In the genomic region with DNA sequence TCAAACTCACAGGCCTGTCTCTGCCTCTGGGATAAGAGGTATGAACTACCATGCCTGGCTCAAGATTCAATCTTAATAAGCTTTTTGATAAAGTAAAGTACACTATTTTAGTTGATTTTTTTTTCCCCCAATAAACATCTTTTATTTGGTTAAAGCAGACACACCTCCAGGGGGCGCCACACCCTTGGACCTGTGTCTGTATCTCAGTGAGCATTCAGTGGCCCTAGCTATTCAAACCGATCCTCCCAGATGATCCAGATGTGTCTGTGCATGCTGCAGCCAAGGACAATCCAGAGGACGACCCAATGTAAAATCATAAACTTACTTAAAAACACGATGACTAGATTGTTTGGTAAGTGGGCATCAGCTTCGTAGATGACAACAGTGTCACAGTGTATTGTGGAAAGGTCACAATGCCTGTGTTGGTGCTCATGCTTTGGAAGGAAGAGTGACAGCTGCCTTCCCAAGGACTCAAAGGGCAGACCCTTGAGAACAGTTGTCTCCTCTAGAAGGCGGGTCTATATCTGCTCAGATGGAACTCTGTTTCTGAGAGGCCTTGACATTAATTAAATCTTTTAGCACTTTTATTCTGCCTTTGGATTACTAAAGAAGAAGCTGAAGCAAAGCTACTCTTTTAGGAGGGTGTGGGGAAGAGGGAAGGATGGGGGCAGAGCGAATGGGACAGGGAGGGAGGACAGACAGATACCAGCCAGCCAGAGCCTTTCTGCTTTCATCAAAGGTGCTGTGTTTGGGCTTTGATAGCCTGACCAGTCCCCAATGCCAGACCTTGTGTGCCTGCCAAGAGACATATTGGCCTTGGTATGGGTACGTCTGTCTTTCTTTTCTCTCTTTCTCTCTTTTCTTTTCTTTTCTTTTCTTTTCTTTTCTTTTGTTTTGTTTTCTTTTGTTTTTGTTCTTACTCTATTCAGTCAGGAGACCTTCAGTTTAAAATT, we compare ENCODE assay signal across 15 mouse cellular contexts.
DNase-seq lines count a peak whose midpoint lies in the region; ATAC-seq and TF ChIP-seq lines count a peak whose summit lies in the region.
"Had no signal": no experiment of that assay in that cellular context is flagged by ENCODE, and none has a peak within 500 bp of the region (broad histone marks: within the 10 kb centered on the region; RNA-seq: fewer than 3 reads in every experiment).

No protein-coding gene starts in this region.

- H3K4me1 ChIP-seq in hindbrain, postnatal 0 days (ENCODE audit: insufficient read depth, low read length), result no peaks in the 10 kb centered on the region; the same call in 1 of the 2 replicates
- H3K4me1 ChIP-seq in hindbrain, embryonic 11.5 days (replicated peaks; ENCODE audit: control insufficient read depth, insufficient read depth, low read length), result no peaks in the 10 kb centered on the region
- H3K4me1 ChIP-seq in midbrain, postnatal 0 days (ENCODE audit: insufficient read depth, low read length), result no peaks in the 10 kb centered on the region
- H3K4me1 ChIP-seq in midbrain, embryonic 15.5 days, result 0 out of 2 replicates have a peak, but pooled peaks cover 4% of the 10 kb centered on the region
- peaks cover 27% of the 10 kb centered on the region for H3K4me1 ChIP-seq in heart, embryonic 12.5 days (replicated peaks)

- no peak overlapping the region for H3K9ac ChIP-seq in hindbrain, postnatal 0 days (replicated peaks; ENCODE audit: low read length)
- H3K9ac ChIP-seq in hindbrain, embryonic 11.5 days (ENCODE audit: low read depth, low read length), result no peak overlapping the region
- no peak overlapping the region for H3K9ac ChIP-seq in midbrain, postnatal 0 days (replicated peaks; ENCODE audit: low read length, poor library complexity, severe bottlenecking)
- no peak overlapping the region for H3K9ac ChIP-seq in midbrain, embryonic 15.5 days
- no peak overlapping the region for H3K9ac ChIP-seq in heart, embryonic 12.5 days
- H3K9ac ChIP-seq: embryonic facial prominence, embryonic 13.5 days; forebrain, embryonic 15.5 days; kidney, embryonic 15.5 days; limb, embryonic 13.5 days; midbrain, embryonic 12.5 days had no signal

- WGBS in hindbrain, postnatal 0 days, result 66% methylated on average over 8 of the region's 8 CpGs
- WGBS in hindbrain, embryonic 11.5 days, result 74% methylated on average over 8 of the region's 8 CpGs
- 75% methylated on average over 8 of the region's 8 CpGs for WGBS in midbrain, postnatal 0 days
- 72% methylated on average over 8 of the region's 8 CpGs for WGBS in midbrain, embryonic 15.5 days
- 77% methylated on average over 8 of the region's 8 CpGs for WGBS in heart, embryonic 12.5 days

- no peak overlapping the region for H3K27ac ChIP-seq in hindbrain, postnatal 0 days
- no peak overlapping the region for H3K27ac ChIP-seq in hindbrain, embryonic 11.5 days (ENCODE audit: low read depth, low read length)
- H3K27ac ChIP-seq in midbrain, postnatal 0 days (ENCODE audit: low read depth, low read length), result no peak overlapping the region
- no peak overlapping the region for H3K27ac ChIP-seq in midbrain, embryonic 15.5 days
- no peak overlapping the region for H3K27ac ChIP-seq in heart, embryonic 12.5 days (ENCODE audit: poor library complexity, severe bottlenecking)
- H3K27ac ChIP-seq: embryonic facial prominence, embryonic 13.5 days; forebrain, embryonic 15.5 days; kidney, embryonic 15.5 days; limb, embryonic 13.5 days; midbrain, embryonic 12.5 days had no signal

- H3K4me3 ChIP-seq in hindbrain, postnatal 0 days (ENCODE audit: low read length), result no peak overlapping the region
- no peak overlapping the region for H3K4me3 ChIP-seq in hindbrain, embryonic 11.5 days (ENCODE audit: low read depth, low read length)
- H3K4me3 ChIP-seq in midbrain, postnatal 0 days (ENCODE audit: low read depth, low read length), result no peak overlapping the region
- no peak overlapping the region for H3K4me3 ChIP-seq in midbrain, embryonic 15.5 days
- no peak overlapping the region for H3K4me3 ChIP-seq in heart, embryonic 12.5 days
- H3K4me3 ChIP-seq: embryonic facial prominence, embryonic 13.5 days; forebrain, embryonic 15.5 days; kidney, embryonic 15.5 days; limb, embryonic 13.5 days; midbrain, embryonic 12.5 days had no signal

- H3K36me3 ChIP-seq in hindbrain, postnatal 0 days (ENCODE audit: insufficient read depth, low read length), result no peaks in the 10 kb centered on the region
- no peaks in the 10 kb centered on the region for H3K36me3 ChIP-seq in hindbrain, embryonic 11.5 days (ENCODE audit: control insufficient read depth, insufficient read depth, low read length)
- H3K36me3 ChIP-seq in midbrain, postnatal 0 days (ENCODE audit: insufficient read depth, low read length), result no peaks in the 10 kb centered on the region
- no peaks in the 10 kb centered on the region for H3K36me3 ChIP-seq in midbrain, embryonic 15.5 days (replicated peaks)
- no peaks in the 10 kb centered on the region for H3K36me3 ChIP-seq in heart, embryonic 12.5 days
- H3K36me3 ChIP-seq: embryonic facial prominence, embryonic 13.5 days; forebrain, embryonic 15.5 days; kidney, embryonic 15.5 days; limb, embryonic 13.5 days; midbrain, embryonic 12.5 days had no signal

- no peak overlapping the region for H3K4me2 ChIP-seq in hindbrain, postnatal 0 days (ENCODE audit: low read depth, low read length)
- no peak overlapping the region for H3K4me2 ChIP-seq in hindbrain, embryonic 11.5 days (replicated peaks; ENCODE audit: low read depth, low read length)
- no peak overlapping the region for H3K4me2 ChIP-seq in midbrain, postnatal 0 days (ENCODE audit: low read depth, low read length, poor library complexity, severe bottlenecking)
- H3K4me2 ChIP-seq in midbrain, embryonic 15.5 days, result no peak overlapping the region
- no peak overlapping the region for H3K4me2 ChIP-seq in heart, embryonic 12.5 days
- H3K4me2 ChIP-seq: embryonic facial prominence, embryonic 13.5 days; forebrain, embryonic 15.5 days; kidney, embryonic 15.5 days; limb, embryonic 13.5 days; midbrain, embryonic 12.5 days had no signal

- no peak for DNase-seq in hindbrain, postnatal 0 days (ENCODE audit: low spot score)
- DNase-seq in hindbrain, embryonic 11.5 days (ENCODE audit: low spot score), result no peak
- DNase-seq in midbrain, postnatal 0 days (ENCODE audit: low spot score), result no peak
- peak; percentile 77 for DNase-seq in adrenal gland, adult 2 months
- DNase-seq in testis, postnatal 14 days (ENCODE audit: low spot score), result peak; percentile 31
- DNase-seq: gastrocnemius, postnatal 25 days; lung, postnatal 10 days had no signal

- TF ChIP-seq CTCF in hindbrain, postnatal 0 days (IDR thresholded peaks at IDR 0.05; ENCODE audit: low read depth), result peak; percentile 45
- TF ChIP-seq CTCF in midbrain, postnatal 0 days (IDR thresholded peaks at IDR 0.05), result peak; percentile 41

- no peaks in the 10 kb centered on the region for H3K9me3 ChIP-seq in hindbrain, postnatal 0 days (ENCODE audit: low read length)
- no peaks in the 10 kb centered on the region for H3K9me3 ChIP-seq in hindbrain, embryonic 11.5 days (ENCODE audit: control insufficient read depth, low read length)
- H3K9me3 ChIP-seq in midbrain, postnatal 0 days (ENCODE audit: low read length), result no peaks in the 10 kb centered on the region
- no peaks in the 10 kb centered on the region for H3K9me3 ChIP-seq in midbrain, embryonic 15.5 days
- no peaks in the 10 kb centered on the region for H3K9me3 ChIP-seq in heart, embryonic 12.5 days (replicated peaks)
- H3K9me3 ChIP-seq: embryonic facial prominence, embryonic 13.5 days; forebrain, embryonic 15.5 days; kidney, embryonic 15.5 days; limb, embryonic 13.5 days; midbrain, embryonic 12.5 days had no signal

- ATAC-seq in hindbrain, postnatal 0 days, result no peak
- no peak for ATAC-seq in hindbrain, embryonic 11.5 days (ENCODE audit: low FRiP score)
- no peak for ATAC-seq in midbrain, postnatal 0 days (ENCODE audit: low FRiP score)
- no peak for ATAC-seq in midbrain, embryonic 15.5 days (replicated peaks)
- ATAC-seq in heart, embryonic 12.5 days (ENCODE audit: insufficient number of reproducible peaks, low FRiP score), result no peak
- ATAC-seq: forebrain, embryonic 15.5 days; hindbrain, embryonic 16.5 days had no signal

- H3K27me3 ChIP-seq in hindbrain, postnatal 0 days (ENCODE audit: insufficient read depth, low read length), result no peaks in the 10 kb centered on the region
- H3K27me3 ChIP-seq in hindbrain, embryonic 11.5 days (ENCODE audit: control insufficient read depth, insufficient read depth, low read length), result no peaks in the 10 kb centered on the region
- no peaks in the 10 kb centered on the region for H3K27me3 ChIP-seq in midbrain, postnatal 0 days (ENCODE audit: insufficient read depth, low read length)
- no peaks in the 10 kb centered on the region for H3K27me3 ChIP-seq in midbrain, embryonic 15.5 days (replicated peaks)
- 0 out of 2 replicates have a peak, but pooled peaks cover 8% of the 10 kb centered on the region for H3K27me3 ChIP-seq in heart, embryonic 12.5 days (replicated peaks)
- H3K27me3 ChIP-seq: embryonic facial prominence, embryonic 13.5 days; forebrain, embryonic 15.5 days; kidney, embryonic 15.5 days; limb, embryonic 13.5 days; midbrain, embryonic 12.5 days had no signal

Comparison
In these comparisons a context has a peak if more than half of its experiments do, and no peak if none do; other contexts are left out.
1. DNase-seq: peak in adrenal gland, adult 2 months (single experiment) and testis, postnatal 14 days (single experiment); none in hindbrain, postnatal 0 days (single experiment), hindbrain, embryonic 11.5 days (single experiment) and midbrain, postnatal 0 days (single experiment).